24 mouse cellular contexts compared by ENCODE assay signal in the genomic region with DNA sequence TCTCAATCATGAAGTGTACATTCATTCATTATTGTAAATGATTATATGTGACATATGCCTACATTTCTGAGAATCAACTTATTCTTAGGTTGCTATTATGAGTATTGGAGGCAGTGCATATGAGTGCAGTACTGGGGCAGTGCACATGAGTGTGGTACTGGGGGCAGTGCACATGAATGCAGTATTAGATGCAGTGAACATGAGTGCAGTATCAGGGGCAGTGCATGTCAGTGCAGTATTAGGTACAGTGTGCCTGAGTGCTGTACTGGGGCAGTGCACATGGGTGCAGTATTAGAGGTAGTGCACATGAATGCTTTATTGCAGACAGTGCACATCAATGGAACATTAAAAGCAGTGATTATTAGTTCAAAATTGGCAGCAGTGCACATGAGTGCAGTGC.
DNase-seq lines count a peak whose midpoint lies in the region; ATAC-seq and TF ChIP-seq lines count a peak whose summit lies in the region.
"Had no signal": no experiment of that assay in that cellular context is flagged by ENCODE, and none has a peak within 500 bp of the region (broad histone marks: within the 10 kb centered on the region; RNA-seq: fewer than 3 reads in every experiment).

No protein-coding gene starts in this region.

- ATAC-seq in forebrain, embryonic 13.5 days = peak; percentile 51; the same call in 1 of the 2 replicates
- no peak for ATAC-seq in forebrain, embryonic 14.5 days
- peak; percentile 62; the same call in 1 of the 2 replicates for ATAC-seq in midbrain, embryonic 13.5 days
- ATAC-seq in midbrain, embryonic 11.5 days (ENCODE audit: low FRiP score) = no peak
- ATAC-seq in midbrain, postnatal 0 days (ENCODE audit: low FRiP score) = peak; percentile 65; the same call in 1 of the 2 replicates
- ATAC-seq: intestine, embryonic 16.5 days had no signal

- no peak for TF ChIP-seq CTCF in midbrain, postnatal 0 days (IDR thresholded peaks at IDR 0.05)

- H3K27ac ChIP-seq in forebrain, embryonic 13.5 days = no peak overlapping the region
- H3K27ac ChIP-seq in forebrain, embryonic 14.5 days (ENCODE audit: low read depth, low read length) = no peak overlapping the region
- H3K27ac ChIP-seq in midbrain, embryonic 13.5 days = no peak overlapping the region
- H3K27ac ChIP-seq in midbrain, embryonic 11.5 days (ENCODE audit: low read depth, low read length) = no peak overlapping the region
- H3K27ac ChIP-seq in midbrain, postnatal 0 days (ENCODE audit: low read depth, low read length) = no peak overlapping the region
- H3K27ac ChIP-seq: heart, embryonic 13.5 days; kidney, postnatal 0 days; liver, embryonic 14.5 days had no signal

- DNase-seq in forebrain, embryonic 14.5 days (ENCODE audit: low spot score) = no peak
- DNase-seq in midbrain, embryonic 11.5 days (ENCODE audit: low spot score, missing footprints) = no peak
- no peak for DNase-seq in midbrain, postnatal 0 days (ENCODE audit: low spot score)
- DNase-seq in spleen, adult 12 weeks (ENCODE audit: low spot score) = no peak
- DNase-seq in kidney, postnatal 36 days = no peak
- DNase-seq: adrenal gland, postnatal 36 days; cerebellum, adult 18-20 months; cerebellum, postnatal 14 days; gastrocnemius, postnatal 10 days; heart, postnatal 10 days; kidney, adult 8-10 months; layer of hippocampus, postnatal 36 days; left cerebral cortex, postnatal 4 days; liver; lung, embryonic 14.5 days; lung, postnatal 14 days; thymus, postnatal 14 days had no signal

- H3K4me3 ChIP-seq in forebrain, embryonic 13.5 days = no peak overlapping the region
- H3K4me3 ChIP-seq in forebrain, embryonic 14.5 days (ENCODE audit: low read depth, low read length) = no peak overlapping the region
- no peak overlapping the region for H3K4me3 ChIP-seq in midbrain, embryonic 13.5 days (replicated peaks)
- no peak overlapping the region for H3K4me3 ChIP-seq in midbrain, embryonic 11.5 days (ENCODE audit: low read depth, low read length)
- no peak overlapping the region for H3K4me3 ChIP-seq in midbrain, postnatal 0 days (ENCODE audit: low read depth, low read length)
- H3K4me3 ChIP-seq: erythroblast, embryonic 14.5 days; heart, embryonic 13.5 days had no signal

- H3K27me3 ChIP-seq in forebrain, embryonic 13.5 days = no peaks in the 10 kb centered on the region
- no peaks in the 10 kb centered on the region for H3K27me3 ChIP-seq in forebrain, embryonic 14.5 days (replicated peaks; ENCODE audit: control insufficient read depth, insufficient read depth, low read length)
- no peaks in the 10 kb centered on the region for H3K27me3 ChIP-seq in midbrain, embryonic 13.5 days
- H3K27me3 ChIP-seq in midbrain, embryonic 11.5 days (ENCODE audit: control insufficient read depth, insufficient read depth, low read length) = no peaks in the 10 kb centered on the region
- H3K27me3 ChIP-seq in midbrain, postnatal 0 days (ENCODE audit: insufficient read depth, low read length) = no peaks in the 10 kb centered on the region
- H3K27me3 ChIP-seq: heart, embryonic 13.5 days had no signal

- H3K36me3 ChIP-seq in forebrain, embryonic 13.5 days (ENCODE audit: poor library complexity, severe bottlenecking) = no peaks in the 10 kb centered on the region
- H3K36me3 ChIP-seq in forebrain, embryonic 14.5 days (ENCODE audit: control insufficient read depth, insufficient read depth, low read length) = no peaks in the 10 kb centered on the region
- H3K36me3 ChIP-seq in midbrain, embryonic 13.5 days = no peaks in the 10 kb centered on the region
- no peaks in the 10 kb centered on the region for H3K36me3 ChIP-seq in midbrain, embryonic 11.5 days (ENCODE audit: control insufficient read depth, insufficient read depth, low read length)
- H3K36me3 ChIP-seq in midbrain, postnatal 0 days (ENCODE audit: insufficient read depth, low read length) = no peaks in the 10 kb centered on the region
- H3K36me3 ChIP-seq: heart, embryonic 13.5 days had no signal

- no peak overlapping the region for H3K4me2 ChIP-seq in forebrain, embryonic 13.5 days
- no peak overlapping the region for H3K4me2 ChIP-seq in forebrain, embryonic 14.5 days (ENCODE audit: low read length)
- no peak overlapping the region for H3K4me2 ChIP-seq in midbrain, embryonic 13.5 days (replicated peaks)
- H3K4me2 ChIP-seq in midbrain, embryonic 11.5 days = no peak overlapping the region
- no peak overlapping the region for H3K4me2 ChIP-seq in midbrain, postnatal 0 days (ENCODE audit: low read depth, low read length, poor library complexity, severe bottlenecking)
- H3K4me2 ChIP-seq: heart, embryonic 13.5 days; lung, embryonic 14.5 days had no signal

- H3K9me3 ChIP-seq in forebrain, embryonic 13.5 days (replicated peaks) = no peaks in the 10 kb centered on the region
- H3K9me3 ChIP-seq in forebrain, embryonic 14.5 days (replicated peaks; ENCODE audit: control insufficient read depth, low read length) = no peaks in the 10 kb centered on the region
- H3K9me3 ChIP-seq in midbrain, embryonic 13.5 days = no peaks in the 10 kb centered on the region
- H3K9me3 ChIP-seq in midbrain, embryonic 11.5 days (ENCODE audit: control insufficient read depth, low read length) = no peaks in the 10 kb centered on the region
- H3K9me3 ChIP-seq in midbrain, postnatal 0 days (ENCODE audit: low read length) = no peaks in the 10 kb centered on the region
- H3K9me3 ChIP-seq: heart, embryonic 13.5 days had no signal

- no peak overlapping the region for H3K9ac ChIP-seq in forebrain, embryonic 13.5 days
- H3K9ac ChIP-seq in forebrain, embryonic 14.5 days (ENCODE audit: low read length) = no peak overlapping the region
- H3K9ac ChIP-seq in midbrain, embryonic 13.5 days (replicated peaks) = no peak overlapping the region
- H3K9ac ChIP-seq in midbrain, embryonic 11.5 days (ENCODE audit: low read length) = no peak overlapping the region
- no peak overlapping the region for H3K9ac ChIP-seq in midbrain, postnatal 0 days (replicated peaks; ENCODE audit: low read length, poor library complexity, severe bottlenecking)
- H3K9ac ChIP-seq: heart, embryonic 13.5 days; liver, embryonic 14.5 days; lung, embryonic 14.5 days had no signal

- no peaks in the 10 kb centered on the region for H3K4me1 ChIP-seq in forebrain, embryonic 13.5 days
- no peaks in the 10 kb centered on the region for H3K4me1 ChIP-seq in forebrain, embryonic 14.5 days (ENCODE audit: control insufficient read depth, insufficient read depth, low read length)
- H3K4me1 ChIP-seq in midbrain, embryonic 13.5 days (replicated peaks) = no peaks in the 10 kb centered on the region
- no peaks in the 10 kb centered on the region for H3K4me1 ChIP-seq in midbrain, embryonic 11.5 days (ENCODE audit: control insufficient read depth, insufficient read depth, low read length)
- no peaks in the 10 kb centered on the region for H3K4me1 ChIP-seq in midbrain, postnatal 0 days (ENCODE audit: insufficient read depth, low read length)
- H3K4me1 ChIP-seq: heart, embryonic 13.5 days had no signal

Comparison
In these comparisons a context has a peak if more than half of its experiments do, and no peak if none do; other contexts are left out.
1. ATAC-seq: peak in forebrain, embryonic 13.5 days (single experiment), midbrain, embryonic 13.5 days (single experiment) and midbrain, postnatal 0 days (single experiment); none in forebrain, embryonic 14.5 days (single experiment) and midbrain, embryonic 11.5 days (single experiment).